Mouse (Mus musculus) spleen, postnatal 4 days (tissue): ENCODE results near the gene Zfp605.
"Not testable (repeated sequence)": the region's sequence is repeated elsewhere in the genome, so short reads cannot be mapped to it uniquely, and the experiment has no call there.

Experiments
- DNase-seq, 2 experiments: peaks; one replicate each; pipeline ENCODE4 v3.0.0; 2022; ENCODE audit warnings: low spot score in 2 of 2

The Zfp605 gene

DNA sequence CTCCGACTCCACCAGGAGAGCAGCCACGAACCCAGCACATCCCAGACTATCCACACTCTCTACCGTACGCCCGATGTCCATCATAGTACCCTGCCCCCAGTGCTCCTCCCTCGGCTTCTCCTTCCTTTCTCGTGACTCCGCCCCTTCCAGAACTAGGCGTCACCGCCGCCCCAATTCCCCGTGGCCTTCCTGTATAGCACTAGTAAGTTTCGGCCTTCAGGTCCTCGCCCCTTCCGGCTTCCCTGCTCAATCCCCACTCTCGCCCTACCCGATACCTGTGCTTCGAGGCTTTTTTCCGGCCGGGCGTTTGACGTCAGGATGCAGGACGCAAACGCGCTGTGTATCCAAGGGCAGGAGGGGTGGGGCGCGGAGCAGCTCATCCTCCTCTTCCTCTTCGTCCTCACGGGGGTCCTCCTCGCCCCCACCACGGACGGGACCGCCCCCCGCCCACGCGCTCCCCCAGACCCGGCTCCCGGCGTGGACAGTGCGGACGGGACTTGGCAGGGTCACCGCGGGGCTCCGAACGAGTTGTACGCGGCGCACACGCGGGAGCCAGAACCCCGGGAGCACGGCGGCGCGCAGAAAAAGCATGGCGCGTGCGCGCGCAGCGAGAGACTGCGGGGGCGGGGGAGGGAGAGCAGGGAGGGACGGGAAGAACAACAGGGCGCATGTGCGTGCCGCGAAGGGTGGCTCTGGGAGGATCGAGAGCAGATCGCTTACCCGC is 2.1 kb upstream of the Zfp605 start, which contains the start of gene Gtpbp6:
Gene Gtpbp6, minus strand, starts transcription at position 617 of the 724 bp plus-strand sequence.
- peak; percentile 94 to 95 for DNase-seq

DNA sequence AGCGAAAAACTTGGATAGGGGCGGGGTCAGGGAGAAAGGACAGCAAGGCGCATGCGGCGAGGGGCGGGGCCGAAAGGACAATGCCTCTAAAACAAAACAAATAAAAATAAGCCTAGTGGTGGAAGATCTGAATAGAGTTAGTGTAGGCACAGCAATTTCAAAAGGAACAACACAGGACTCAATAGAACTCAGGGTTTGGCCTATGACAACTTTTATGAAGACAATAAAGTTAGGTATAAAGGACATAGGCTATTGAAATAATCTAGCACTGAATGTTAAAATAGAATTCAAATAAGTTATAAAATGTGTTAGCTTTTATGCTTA is 1.6 kb upstream of the Zfp605 start:
- no peak for DNase-seq

DNA sequence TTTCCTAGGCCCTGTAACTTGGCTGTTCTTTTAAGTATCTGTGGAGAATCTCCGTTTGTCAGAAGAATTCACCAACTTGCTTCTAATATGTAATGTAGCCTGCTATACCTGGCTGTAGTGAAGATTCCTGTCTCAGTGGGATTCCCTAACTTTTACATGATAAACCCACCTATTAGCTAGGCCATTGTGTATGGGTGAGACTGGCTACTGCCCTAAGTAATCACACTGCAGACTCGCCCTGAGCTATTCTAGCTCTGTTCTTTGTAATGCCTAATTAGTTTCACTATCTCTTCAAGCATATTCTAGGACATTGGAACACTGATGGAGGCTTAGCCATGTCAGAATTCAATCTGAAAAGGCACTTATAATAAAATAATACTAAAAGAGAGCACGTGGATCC is 12.5 kb downstream of the Zfp605 start:
- DNase-seq = not testable (repeated sequence)

DNA sequence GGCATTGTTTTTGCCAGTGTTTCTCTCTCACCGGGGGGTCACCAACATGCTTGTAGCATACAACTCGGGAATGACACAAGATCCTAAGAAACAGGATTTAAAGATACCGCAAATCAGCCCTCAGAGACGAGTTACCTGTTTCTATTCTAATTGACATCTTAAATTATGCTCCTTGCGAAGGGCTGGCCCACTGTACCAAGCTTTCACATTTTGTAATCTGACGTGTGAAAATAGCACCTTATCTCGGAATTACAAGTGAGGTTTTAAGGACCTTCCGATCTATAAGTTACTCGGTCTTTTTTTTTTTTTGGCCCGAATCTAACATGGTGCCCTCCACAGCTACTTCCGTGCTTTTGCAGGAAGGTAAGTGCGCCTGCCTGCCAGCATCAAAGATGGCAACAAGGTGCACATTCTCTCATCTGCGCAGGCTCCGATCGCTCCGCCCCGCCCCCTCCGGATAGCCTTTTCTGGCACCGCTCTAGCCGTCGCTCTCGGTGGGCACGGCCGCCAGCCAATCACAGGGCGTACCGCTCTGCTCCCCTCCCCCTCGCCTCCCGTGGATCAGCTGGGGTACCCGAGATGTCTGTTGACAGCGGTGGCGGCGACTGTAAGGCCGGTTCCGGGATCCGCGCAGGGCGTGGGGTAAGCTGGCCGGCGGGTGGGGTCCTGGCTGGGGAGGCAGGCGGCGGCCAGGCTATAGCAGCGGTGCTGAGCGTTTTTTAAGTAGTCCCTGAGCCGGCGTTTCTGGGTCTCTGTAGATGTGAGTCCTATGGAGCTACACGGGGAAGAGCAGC is 25.6 kb downstream of the Zfp605 start, which contains the start of gene Chfr:
Gene Chfr, plus strand, starts transcription at position 550 of the 794 bp plus-strand sequence.
- DNase-seq = peak; percentile 100

GRCm38 (mm10) chr5:110136087-110136464 is 26.2 kb downstream of the Zfp605 start:
- DNase-seq = no peak

DNA sequence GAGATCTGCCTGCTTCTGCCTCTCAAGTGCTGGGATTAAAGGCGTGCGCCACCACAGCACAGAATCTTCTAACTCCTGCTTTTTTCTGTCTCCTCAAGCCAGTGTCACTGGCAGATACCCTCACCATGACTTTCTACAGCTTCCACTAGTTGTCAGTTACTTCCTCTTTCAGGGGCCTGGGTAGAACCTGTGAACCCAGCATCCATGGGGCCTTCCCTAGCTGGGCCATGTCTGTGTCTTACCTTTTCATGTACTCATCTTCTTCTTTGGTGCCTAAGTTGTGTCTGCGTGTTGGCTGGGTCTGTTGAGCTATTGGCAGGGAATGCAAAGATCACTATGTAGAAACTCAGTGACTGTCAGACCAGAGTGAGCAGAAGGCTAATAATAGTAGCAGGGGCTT is 27.9 kb downstream of the Zfp605 start:
- no peak for DNase-seq

DNA sequence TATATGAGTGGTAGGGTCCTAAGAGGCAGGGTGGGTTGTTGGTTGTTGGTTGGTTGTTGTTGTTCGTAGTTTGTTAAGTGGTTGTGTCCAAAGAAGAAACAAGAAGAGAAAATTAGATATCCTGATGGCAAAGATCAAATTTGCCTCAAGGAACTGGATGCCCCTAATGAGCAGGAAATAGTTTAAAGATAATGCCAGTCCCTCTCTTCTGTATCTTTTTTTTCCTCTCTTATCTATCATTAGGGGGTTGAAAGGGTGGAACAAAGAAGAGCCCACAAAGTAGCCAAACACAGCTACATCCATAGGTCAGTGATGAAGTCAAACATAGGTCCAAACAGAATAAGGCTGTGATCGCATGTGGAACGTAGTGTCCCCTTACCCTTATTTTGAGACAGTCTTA is 29.4 kb downstream of the Zfp605 start:
- no peak for DNase-seq

GRCm38 (mm10) chr5:110140424-110140823 is 30.5 kb downstream of the Zfp605 start:
- no peak for DNase-seq

DNA sequence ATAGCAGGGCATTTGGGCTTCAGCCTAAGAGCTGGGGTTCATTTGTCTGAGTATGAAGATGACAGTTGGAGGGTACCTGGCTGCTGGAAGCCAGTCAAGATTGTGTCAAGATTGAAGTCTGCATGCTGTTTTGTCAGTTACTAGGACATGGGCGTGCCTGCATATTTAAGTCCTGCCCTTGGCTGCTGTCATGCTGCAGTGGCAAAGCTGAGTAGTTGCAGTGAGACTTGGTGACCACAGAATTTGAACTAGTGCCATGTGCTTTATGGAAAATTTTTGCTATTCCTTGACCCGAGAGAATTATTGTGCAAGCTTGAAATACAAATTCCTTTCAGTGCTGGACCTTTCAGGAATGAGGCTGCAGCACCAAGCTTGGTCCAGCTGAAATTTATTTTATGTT is 32.4 kb downstream of the Zfp605 start:
- DNase-seq = no peak

DNA sequence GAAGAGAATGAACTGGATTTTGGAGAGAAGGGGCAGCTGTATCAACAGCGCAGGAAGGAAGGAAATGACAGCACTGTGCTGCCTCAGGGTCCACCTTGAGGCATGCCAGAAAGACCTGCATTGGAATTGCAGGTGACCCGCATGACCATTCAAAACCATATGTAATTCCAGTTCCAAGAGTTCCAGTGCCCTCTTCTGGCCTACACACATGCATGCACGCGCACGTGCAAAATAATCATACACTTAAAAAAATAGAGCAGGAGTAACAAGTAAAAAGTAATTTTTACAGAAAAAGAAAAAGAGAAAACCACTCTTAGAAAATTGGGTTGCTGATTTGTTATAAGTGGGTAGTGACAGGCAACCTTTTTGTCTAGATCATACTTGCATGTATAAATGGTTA is 33.1 kb downstream of the Zfp605 start:
- DNase-seq = no peak

DNA sequence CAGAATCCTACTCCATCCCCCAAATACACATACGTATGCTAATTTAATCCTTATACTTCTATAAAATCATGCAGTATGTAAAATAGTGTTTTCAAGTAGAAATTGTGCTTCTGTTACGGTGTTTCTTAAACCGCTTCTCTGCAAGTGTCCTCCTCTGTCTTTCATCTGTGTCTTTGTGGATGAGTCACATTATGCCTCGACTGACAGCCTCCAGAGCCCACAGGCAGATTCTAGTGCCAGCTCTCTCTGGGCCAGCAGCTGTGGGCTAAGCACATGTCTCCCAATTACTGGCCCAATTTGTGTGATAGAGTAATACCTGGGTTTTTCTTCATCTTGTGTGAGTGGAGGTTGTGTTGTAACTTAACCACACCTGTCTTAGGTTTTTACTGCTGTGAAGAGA is 59.5 kb downstream of the Zfp605 start:
- DNase-seq = no peak

- DNase-seq = peak; percentile 93 to 96
These were observed 66.6 kb downstream of the Zfp605 start, which contains the start of gene Golga3 for GRCm38 (mm10) chr5:110176362-110177020. Golga3 (plus strand) TSS chr5:110176701.

DNA sequence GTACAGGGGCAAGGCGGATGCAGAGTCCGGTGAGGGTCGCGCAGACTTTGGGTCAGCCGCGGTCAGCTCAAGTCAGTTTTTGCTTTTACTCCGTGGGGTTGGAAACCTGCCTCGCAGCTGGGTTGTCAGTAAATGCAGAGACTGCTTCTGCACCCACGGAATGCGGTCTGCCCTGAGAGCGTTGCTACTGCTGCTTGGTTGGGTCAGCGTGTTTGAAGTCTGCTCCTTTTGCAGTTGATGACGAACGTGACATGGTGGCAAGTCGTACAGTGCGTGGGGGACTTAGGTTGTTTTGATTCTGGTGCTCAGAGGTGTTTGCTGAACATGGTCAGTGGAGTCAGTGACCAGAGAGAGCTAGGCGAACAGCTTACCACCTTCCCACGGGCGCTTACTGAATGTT is 67.1 kb downstream of the Zfp605 start:
- DNase-seq = no peak

DNA sequence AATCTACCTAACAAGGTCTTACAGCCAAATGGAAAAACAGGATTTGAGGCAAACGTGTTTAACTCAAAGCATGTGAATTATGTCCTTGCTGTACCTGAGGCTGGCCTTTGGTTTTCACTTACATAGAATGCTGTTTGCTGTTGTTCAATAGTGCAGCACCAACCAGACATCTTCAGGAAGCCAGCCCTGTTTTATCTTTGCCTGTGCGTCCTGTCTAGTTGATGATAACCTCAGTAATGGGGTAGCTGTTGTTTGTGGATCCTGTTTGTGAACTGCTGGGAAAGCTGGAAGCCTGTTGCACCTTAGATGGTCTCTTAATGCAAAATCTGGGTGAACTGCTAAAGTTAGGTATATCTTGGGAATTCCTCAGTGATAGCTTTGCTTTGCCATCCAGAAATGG is 68.7 kb downstream of the Zfp605 start:
- DNase-seq = no peak
